Mouse (Mus musculus): ENCODE data around the gene Mcm6.
"Not testable (repeated sequence)": the region's sequence is repeated elsewhere in the genome, so short reads cannot be mapped to it uniquely, and the experiment has no call there.

Mcm6 gene

DNA sequence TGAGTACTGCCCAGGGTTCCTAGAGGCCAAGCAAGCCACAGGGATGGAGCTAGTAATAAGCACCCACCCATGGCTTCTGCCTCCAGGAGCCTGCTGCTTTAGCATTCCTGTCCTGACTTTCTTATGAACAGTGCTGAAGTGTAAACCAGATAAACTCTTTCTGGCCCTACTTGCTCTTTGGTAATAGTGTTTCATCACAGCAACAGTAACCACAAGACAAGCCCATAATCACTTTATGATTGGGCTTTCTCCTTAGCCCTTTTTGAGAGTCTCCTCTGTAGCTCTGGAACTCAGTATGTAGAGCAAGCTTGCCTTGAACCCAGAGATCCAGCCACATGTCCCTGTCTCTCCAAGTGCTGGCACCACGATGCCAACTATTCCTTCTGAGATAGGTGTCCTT lies 29.2 kb downstream of the Mcm6 start:
- no peak for DNase-seq (ENCODE audit: low spot score)

DNA sequence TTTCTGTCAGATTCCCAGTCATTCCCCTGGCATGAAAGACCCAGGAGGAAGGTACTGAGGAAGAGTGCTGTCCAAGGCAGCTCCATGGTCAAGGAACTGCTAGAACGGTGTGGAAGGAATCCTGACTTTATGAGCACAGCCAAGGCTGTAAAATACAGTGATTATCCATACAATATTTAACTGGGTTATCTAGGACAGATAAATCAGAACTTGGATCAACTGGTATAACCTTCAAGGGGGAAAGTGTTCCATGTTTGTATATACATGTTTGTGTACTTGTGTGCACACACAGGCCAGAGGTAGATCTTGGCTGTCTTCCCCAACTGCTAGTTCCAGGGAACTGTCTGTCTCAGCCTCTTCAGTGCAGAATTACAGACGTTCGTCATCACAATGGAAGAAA lies 31.2 kb downstream of the Mcm6 start, which contains the start of gene Lct:
Gene Lct (minus strand): TSS at position 101 of the 400 bp plus-strand sequence.
- no peak for DNase-seq (ENCODE audit: low spot score)

DNA sequence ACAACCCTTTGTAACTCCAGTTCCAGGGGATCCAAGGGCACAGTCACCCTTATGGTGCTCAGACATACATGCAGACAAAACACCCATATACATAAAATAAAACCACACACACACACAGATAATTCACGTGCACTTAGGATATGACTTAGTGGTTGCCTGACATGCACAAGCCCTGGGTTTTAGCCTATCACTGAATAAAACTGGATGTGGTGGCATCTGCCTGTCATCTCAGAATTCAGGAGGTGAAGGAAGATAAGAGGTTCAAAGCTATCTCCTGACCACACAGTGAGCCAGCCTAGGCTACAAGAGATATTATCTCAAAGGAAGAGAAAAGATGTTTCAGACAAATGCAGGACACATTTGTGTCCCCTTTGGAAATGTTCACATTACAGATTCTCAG lies 32.3 kb downstream of the Mcm6 start:
- no peak for DNase-seq (ENCODE audit: low spot score)

DNA sequence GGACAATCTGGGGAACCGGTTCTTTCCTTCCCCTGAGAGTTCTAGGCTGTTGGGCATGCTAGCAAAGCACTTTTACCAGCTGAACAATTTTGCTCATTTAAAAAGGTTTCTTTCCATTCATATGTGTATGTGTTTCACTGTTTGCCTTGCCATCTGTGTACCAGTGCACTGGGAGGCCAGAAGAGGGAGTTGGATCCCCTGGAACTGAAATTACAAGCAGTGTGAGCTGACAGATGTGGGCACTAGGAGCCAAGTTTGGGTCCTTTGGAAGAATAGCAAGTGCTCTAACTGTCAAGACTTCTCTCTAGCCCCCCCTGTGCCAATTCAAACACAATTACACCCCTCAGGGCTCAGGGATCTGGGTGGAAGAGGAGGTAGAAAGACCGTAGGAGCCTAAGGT lies 34.7 kb downstream of the Mcm6 start:
- no peak for DNase-seq (ENCODE audit: low spot score)

DNA sequence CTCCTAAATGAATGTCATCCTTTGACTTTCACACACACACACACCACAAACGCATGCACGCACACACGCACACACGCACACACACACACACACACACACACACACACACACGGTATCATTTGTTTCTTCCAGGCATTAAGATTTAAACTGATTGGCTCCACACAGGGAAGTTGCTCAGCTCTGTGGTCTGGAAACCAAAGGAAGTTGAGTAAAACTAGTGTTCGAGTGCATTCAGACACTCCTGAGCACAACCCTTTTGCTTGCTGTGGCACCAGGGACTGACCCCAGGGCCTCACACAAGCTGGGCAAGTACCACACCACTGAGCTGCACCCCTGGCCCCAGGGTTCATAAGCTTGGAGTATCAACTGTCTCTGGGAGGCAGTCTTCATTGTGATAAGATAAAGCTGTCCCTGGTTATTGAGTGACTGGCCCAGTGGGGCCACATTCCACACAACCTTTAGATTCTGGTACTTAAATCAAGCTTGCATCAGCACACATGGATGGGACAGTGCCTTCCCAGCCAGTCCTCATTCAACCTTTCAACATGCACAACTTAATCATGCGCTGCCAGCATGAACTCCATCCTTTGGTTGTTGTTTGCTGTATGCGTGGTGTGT lies 36.3 kb downstream of the Mcm6 start:
- no peak for DNase-seq (ENCODE audit: low spot score)

DNA sequence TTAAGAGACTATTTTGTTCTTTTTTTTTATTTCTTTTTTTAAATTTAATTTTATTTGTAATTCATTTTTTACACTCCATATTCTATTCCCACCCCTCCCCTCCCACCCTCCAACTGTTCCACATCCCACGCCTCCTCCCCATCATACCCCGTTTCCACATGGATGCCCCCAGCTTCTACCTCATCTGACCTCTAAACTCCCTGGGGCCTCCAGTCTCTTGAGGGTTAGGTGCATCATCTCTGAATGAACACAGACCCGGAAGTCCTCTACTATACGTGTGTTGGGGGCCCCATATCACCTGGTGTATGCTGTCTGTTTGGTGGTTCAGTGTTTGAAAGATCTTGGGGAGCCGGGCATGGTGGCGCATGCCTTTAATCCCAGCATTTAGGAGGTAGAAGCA lies 40.2 kb downstream of the Mcm6 start:
- DNase-seq (ENCODE audit: low spot score): not testable (repeated sequence)

DNA sequence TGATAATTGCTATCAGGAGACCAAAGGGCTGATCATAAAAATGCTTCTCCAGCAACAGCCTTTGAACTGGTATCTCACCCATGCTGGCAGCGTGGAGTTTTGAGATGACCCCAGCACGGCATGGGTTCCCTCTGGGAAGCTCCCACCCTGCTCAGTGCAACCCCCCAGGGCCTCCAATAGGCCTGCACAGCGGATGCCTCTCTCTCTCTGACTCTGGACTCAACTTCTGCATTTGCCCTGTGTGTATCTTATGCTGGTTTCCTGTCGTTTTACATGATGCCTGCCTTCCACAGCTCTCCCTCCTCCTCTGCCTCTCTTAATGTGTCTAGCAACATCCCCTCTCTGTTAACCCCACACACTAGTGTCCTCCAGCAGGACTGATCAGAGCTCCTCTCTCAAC lies 44.8 kb downstream of the Mcm6 start:
- DNase-seq (ENCODE audit: low spot score): no peak

DNA sequence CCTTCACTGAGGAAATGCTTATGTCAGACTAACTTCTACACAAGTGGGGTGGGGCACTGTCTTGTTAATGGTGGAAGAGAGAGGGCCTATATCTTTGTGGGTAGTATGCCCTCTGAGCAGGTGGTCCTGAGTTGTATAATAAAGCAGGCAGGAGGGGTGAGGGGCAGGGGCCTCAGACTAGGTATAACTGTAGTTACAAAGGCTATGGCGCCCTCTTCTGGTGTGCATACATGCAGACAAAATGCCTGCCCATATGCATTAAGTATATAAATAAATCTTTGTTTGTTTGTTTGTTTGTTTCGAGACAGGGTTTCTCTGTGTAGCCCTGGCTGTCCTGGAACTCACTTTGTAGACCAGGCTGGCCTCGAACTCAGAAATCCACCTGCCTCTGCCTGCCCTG lies 50.4 kb downstream of the Mcm6 start:
- DNase-seq (ENCODE audit: low spot score): no peak

DNA sequence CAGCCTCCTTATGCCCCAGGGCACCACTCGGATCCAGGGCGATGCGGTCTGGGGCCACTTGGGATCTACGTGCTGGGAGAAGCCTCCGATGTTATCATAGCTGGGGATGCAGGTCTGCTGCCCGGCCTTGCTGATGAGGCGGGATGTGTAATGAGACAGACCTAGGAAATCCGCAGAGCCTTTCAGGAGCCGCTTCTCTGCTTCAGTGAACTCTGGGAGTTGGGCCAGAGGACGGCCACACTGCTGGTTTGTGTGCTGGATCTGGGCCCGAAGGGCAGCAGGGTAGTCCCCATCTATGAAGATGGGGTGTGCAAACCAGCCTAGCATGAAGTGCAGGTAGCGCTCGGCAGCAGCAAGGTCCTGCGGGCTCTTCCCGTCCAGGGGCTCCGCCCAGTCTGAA lies 55.6 kb downstream of the Mcm6 start:
- no peak for DNase-seq (ENCODE audit: low spot score)

DNA sequence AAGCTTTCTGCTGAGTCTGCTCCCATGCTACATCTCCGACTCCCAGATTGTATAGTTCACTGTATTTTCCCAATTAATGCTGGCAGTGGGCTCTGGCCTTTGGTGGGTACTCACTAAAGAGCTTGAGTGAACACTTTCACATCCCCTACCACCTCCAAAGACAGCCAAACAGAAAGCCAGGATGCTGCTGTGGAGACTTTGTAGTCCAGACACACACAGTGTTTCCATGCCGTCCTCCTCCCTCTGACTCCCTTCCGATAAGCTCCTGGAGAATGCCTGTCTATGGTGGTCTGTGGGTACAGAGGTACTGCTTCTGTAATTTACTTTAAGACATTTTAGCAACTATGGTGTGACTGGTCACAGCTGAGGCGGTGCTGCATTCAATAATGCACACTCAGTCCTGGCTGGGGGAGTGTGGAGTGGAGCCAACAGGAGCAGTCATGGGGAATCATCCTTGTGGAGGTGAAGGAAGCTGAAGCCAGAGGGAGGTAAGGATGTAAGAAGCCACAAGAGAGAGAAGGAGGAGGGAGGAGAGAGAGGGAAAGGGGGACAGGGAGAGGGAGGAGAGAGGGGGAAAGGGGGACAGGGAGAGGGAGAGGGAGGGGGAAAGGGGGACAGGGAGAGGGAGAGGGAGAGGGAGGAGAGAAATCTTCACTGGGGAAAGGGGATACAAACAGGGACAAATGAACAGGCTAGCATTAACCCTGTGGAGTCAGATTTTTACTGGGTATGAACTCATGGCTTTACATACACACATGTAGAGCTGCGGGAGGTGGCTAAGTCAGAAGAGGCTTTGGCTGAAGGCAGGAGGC lies 63.5 kb downstream of the Mcm6 start:
- no peak for DNase-seq (ENCODE audit: low spot score)

DNA sequence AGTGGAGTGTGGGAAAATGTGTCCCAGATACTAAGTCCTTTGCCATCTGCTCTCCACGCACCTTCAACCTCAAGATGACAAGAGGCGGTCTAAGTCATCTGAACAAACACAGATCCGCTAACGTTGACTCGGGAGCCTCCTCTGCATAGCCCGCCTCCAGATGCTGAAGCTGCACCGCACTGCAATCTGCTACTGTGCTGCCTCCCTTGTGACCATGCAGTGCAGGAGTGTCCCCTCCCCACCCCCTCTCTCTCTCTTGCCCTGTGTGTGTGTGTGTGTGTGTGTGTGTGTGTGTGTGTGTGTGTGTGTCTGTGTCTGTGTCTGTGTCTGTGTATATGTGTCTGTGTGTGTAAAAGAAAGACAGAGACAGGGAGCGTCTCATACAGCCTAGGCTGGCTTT lies 64.2 kb downstream of the Mcm6 start:
- DNase-seq (ENCODE audit: low spot score): no peak

DNA sequence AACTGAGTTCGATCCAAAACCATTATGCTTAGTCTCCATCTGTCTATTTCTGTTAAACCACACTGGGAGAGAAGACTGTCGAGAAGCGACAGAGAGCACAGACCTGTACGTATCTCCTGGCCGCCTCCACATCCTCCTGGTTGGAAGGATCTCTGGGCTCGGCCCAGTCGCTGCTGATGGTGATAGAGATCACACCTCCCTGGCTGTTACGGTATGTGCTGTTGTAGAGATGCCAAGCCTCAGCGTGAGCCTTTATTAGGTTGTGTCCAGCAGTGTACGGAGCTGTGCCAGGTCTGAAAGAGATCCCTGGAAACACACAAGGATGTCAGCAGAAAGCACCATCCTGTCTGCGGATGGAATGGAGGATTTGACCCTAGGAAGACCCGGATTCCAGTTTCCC lies 65.9 kb downstream of the Mcm6 start:
- DNase-seq (ENCODE audit: low spot score): no peak

DNA sequence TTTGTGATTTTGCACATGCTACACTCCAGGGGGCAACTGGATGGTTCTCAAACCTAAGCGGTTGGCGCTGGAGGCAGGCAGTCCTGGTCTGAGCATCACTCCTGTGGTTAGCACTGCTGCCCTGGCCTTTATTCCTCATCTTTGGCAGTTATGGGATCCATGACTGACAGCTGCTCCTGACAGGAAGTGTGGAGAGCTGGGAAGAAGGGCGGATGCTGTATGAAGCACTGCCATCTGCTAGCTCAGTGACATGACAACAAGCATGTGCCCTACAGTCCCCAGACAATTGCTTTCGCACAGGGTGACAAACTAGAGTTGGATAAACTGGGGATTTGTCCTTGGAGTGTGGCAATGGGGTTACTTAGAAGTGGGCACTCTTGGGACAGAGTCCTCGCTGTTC lies 69.2 kb downstream of the Mcm6 start:
- no peak for DNase-seq (ENCODE audit: low spot score)

DNA sequence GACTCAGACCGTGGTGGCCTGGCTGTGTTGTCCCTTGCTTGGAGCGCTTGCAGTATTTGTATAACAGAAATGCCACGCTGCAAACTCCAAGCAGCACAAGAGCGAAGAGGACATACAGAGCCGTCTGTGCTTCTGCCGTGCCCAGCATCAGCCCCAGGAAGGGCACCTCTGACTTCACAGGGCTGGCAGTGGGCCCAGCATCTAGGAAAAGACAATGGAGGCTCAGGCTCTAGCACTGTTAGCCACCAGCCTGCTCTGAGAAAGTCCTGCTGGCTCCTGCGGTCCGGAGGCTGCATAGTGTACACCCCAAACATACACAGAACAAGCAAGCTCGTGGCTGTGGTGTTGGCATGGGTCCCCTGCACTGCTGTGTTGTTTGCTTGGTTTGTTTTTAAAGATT lies 74.3 kb downstream of the Mcm6 start:
- no peak for DNase-seq (ENCODE audit: low spot score)

DNA sequence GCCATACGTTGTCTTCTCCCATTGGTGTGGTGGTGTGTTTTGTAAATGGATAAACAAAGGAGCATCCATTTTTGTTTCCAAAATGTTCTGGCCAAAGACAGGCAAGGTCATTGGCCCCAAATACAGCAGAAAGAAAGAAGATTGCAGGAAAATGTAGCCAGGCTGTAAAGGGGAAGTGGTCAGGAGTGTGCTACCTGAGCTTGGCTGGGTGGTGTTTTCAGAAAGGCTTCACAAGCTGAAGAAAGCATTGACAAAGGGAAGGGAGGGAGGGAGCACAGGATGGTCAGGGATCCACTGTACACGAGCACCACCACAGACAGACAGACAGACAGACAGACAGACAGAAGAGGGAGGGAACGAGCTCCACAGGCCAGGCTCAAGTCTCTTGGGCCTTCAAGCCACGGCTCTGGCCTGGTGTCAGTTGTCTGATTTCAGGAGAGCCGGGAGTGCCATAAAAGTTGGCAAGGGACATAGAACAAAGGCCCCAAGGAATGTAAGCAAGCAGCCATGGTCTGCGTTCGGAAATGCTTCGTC lies 75.2 kb downstream of the Mcm6 start:
- DNase-seq (ENCODE audit: low spot score): no peak

DNA sequence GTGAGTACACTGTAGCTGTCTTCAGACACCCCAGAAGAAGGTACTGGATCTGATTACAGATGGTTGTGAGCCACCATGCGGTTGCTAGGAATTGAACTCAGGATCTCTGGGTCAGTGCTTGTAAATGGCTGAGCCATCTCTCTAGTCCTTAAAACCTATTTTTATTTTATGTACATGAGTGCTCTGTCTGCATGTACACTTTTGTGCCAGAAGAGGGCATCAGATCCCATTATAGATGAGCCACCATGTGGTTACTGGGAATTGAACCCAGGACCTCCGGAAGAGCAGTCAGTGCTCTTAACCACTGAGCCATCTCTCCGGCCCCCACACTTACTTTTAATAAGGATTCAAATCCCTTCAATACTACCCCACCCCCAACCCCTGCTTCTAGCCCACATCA lies 76.5 kb downstream of the Mcm6 start:
- DNase-seq (ENCODE audit: low spot score): no peak

DNA sequence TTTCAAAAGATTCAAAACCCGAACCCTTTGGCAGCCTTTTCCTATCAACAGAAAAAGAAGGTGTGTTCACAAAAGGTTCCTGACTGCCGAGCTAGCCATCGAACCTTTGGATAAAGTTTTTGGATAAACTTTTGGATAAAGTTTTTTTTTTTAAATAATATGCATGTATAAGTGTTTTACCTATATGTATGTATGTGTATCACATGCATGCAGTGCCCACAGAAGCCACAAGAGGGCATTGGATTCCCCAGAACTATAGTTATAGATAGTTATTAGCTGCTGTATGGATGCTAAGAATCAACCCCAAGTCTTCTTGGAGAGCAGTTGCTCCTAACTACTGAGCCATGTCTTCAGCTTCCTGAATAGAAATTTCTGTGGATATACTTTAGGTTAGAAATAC lies 77.7 kb downstream of the Mcm6 start:
- no peak for DNase-seq (ENCODE audit: low spot score)
